Mouse (Mus musculus) embryonic facial prominence, embryonic 10.5 days (tissue): ENCODE measurements around the gene 4933417A18Rik. TPM values are rescaled to one million over a fixed set of nuclear protein-coding genes. Genes with fewer than 3 reads are reported as not detected.
A peak's percentile ranks its signal among the peaks of the same experiment; 100 is the strongest.
"Not testable (repeated sequence)": the region's sequence is repeated elsewhere in the genome, so short reads cannot be mapped to it uniquely, and the experiment has no call there.

Source experiments
- DNase-seq: peaks from one replicate; pipeline ENCODE4 v3.0.0-alpha.2; 2017; ENCODE audit warnings: low spot score
- H3K27ac ChIP-seq: fragments of 300-500 bp; sonication (generic); replicated peaks from 2 replicates; pipeline ENCODE4 v1.5.1; 2016; ENCODE audit warnings: mild to moderate bottlenecking
- H3K27me3 ChIP-seq: fragments of 300-500 bp; sonication (generic); replicated peaks from 2 replicates; pipeline ENCODE4 v1.6.1; 2016; ENCODE audit warnings: low read depth, mild to moderate bottlenecking; ENCODE audit not compliant: poor library complexity, severe bottlenecking
- H3K36me3 ChIP-seq: fragments of 300-500 bp; sonication (generic); replicated peaks from 2 replicates; pipeline ENCODE4 v1.6.1; 2016; ENCODE audit warnings: mild to moderate bottlenecking, moderate library complexity
- H3K4me1 ChIP-seq: fragments of 300-500 bp; sonication (generic); 2 replicates; pipeline ENCODE4 v1.6.1; 2016
- H3K4me3 ChIP-seq: fragments of 300-500 bp; sonication (generic); 2 replicates; pipeline ENCODE4 v1.5.1; 2016; ENCODE audit warnings: mild to moderate bottlenecking, moderate library complexity
- H3K9me3 ChIP-seq: fragments of 300-500 bp; sonication (generic); 2 replicates; pipeline ENCODE4 v1.6.1; 2016; ENCODE audit warnings: mild to moderate bottlenecking
- WGBS: fragments of 180-500 bp; shearing (Covaris S2); methylation state at CpG from one replicate; pipeline ENCODE4 v1.1.7; 2016; 5-methylcytosine and 5-hydroxymethylcytosine counted together
- polyA plus RNA-seq: library from polyadenylated mRNA; unstranded; fragments of >200 nt; fragmentation: Nextera tagmentation; extraction: Ambion mirVana; gene quantifications from 2 replicates; pipeline ENCODE4 v1.2.1, GENCODE M21; 2016

4933417A18Rik gene
- polyA plus RNA-seq, 1 experiment from 2014 or later = not detected

- H3K4me3 ChIP-seq, DNase-seq, H3K4me1 ChIP-seq, H3K9me3 ChIP-seq, H3K27me3 ChIP-seq, H3K27ac ChIP-seq: not testable (repeated sequence)
- WGBS = 95% methylated on average over 1 of the region's 1 CpGs
- peaks cover 96% of the 10 kb centered on the region for H3K36me3 ChIP-seq
Measured at GRCm38 (mm10) chr13:34983479-34983878, 59.3 kb downstream of the 4933417A18Rik start.

DNA sequence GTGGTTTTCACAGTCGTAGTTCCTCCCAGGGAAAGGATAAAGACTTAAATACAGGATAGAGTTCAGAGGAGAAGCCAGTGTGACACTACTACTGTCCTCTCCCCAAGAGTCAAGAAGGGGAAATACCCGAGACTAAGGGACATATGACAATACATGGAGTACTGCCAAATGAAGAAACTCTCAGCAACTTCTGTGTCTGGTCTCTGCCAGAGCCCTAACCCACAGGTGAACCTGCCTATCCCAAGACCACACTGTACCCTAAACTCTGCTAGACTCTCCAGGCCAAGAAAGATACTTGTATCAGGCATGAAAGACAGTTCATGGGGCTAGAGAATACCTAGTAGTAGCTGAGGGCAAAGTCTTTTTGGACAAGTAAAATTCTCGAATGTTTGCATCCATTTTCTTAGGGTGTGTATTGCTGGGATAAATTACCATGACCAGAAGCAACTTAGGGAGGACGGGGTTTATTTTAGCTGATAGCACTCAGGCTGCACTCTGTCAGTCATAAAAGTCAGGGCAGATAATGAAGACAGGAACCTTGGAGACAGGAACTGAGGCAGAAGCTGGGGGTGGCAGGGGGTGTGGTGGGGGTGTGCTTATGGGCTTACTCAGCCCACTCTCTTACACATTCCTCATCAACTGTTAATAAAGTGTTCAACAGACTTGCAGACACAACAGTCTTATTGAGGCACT lies 67.5 kb downstream of the 4933417A18Rik start:
- no peak overlapping the region for H3K27ac ChIP-seq
- peaks cover 38% of the 10 kb centered on the region for H3K36me3 ChIP-seq
- H3K4me3 ChIP-seq = no peak overlapping the region
- peaks cover 15% of the 10 kb centered on the region for H3K4me1 ChIP-seq
- H3K9me3 ChIP-seq = no peaks in the 10 kb centered on the region
- 81% methylated on average over 4 of the region's 4 CpGs for WGBS
- H3K27me3 ChIP-seq = no peaks in the 10 kb centered on the region
- no peak for DNase-seq

DNA sequence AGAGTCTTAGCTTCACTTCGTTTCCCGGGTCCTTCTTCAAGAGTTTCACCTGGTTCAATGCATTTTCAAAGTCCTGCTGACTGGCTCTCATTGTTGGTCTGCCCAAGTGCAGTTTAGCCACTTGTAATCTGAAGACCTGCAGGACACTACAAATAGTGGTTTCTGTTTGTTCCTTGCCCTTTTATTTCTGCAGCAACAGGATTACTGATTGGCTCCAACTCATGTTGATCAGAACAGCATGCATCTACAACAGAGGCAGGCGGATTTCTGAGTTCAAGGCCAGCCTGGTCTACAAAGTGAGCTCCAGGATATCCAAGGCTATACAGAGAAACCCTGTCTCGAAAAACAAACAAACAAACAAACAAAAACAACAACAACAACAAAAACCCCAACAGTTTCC lies 68.9 kb downstream of the 4933417A18Rik start:
- no peak for DNase-seq
- WGBS = 82% methylated on average over 4 of the region's 4 CpGs

DNA sequence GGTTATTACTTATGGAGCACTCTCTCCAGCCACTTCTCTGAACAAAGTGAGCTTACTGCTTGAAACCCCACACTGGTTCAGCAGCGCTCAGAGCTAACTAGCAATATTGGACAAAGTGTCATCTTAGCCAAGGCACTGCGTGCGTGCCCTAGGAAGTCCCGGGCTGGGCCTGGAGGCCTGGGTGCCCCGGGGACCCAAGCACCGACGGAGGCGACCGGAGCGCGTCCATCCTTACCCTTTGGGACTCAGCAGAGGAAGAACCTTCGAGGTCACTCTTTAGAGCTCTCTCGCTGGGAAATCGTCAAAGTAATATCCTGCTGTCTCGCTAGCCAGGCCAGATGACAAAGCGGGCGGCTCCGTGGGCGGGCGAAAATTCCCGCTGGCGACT lies 69.4 kb downstream of the 4933417A18Rik start:
- no peak for DNase-seq
- 3% methylated on average over 22 of the region's 22 CpGs for WGBS
- Histone ChIP-seq H3K27ac (peak overlapping the region; percentile 94), H3K27me3 (no peaks in the 10 kb centered on the region), H3K9me3 (no peaks in the 10 kb centered on the region), H3K4me1 (peaks cover 15% of the 10 kb centered on the region), H3K36me3 (peaks cover 20% of the 10 kb centered on the region), H3K4me3 (peak overlapping the region; percentile 73)

More for the DNA sequence above, 68.9 kb downstream of the 4933417A18Rik start:
- Histone ChIP-seq H3K36me3 (peaks cover 25% of the 10 kb centered on the region), H3K9me3 (no peaks in the 10 kb centered on the region), H3K4me3 (peak overlapping the region; percentile 73), H3K27me3 (no peaks in the 10 kb centered on the region), H3K4me1 (peaks cover 15% of the 10 kb centered on the region), H3K27ac (peak overlapping the region; percentile 94)

- Histone ChIP-seq H3K4me3 (peak overlapping the region; percentile 73), H3K9me3 (no peaks in the 10 kb centered on the region), H3K36me3 (peaks cover 14% of the 10 kb centered on the region), H3K4me1 (peaks cover 15% of the 10 kb centered on the region), H3K27me3 (no peaks in the 10 kb centered on the region), H3K27ac (peak overlapping the region; percentile 94)
- peak; percentile 97 for DNase-seq
- WGBS = 1% methylated on average over 33 of the region's 33 CpGs
Measured at GRCm38 (mm10) chr13:34993983-34994811, 70.0 kb downstream of the 4933417A18Rik start.

- no peaks in the 10 kb centered on the region for H3K9me3 ChIP-seq
- H3K4me3 ChIP-seq = no peak overlapping the region
- peaks cover 15% of the 10 kb centered on the region for H3K4me1 ChIP-seq
- no peak for DNase-seq
- no peak overlapping the region for H3K27ac ChIP-seq
- no peaks in the 10 kb centered on the region for H3K36me3 ChIP-seq
- H3K27me3 ChIP-seq = no peaks in the 10 kb centered on the region
- WGBS = 89% methylated on average over 2 of the region's 2 CpGs
Measured at GRCm38 (mm10) chr13:34995925-34996324, 71.7 kb downstream of the 4933417A18Rik start.

Other genes starting within 250 kb of the 4933417A18Rik start
- gene Fam50b, start 189.6 kb upstream of the 4933417A18Rik start, polyA plus RNA-seq = not detected in 2 replicates
- 78.0 and 81.6 TPM in 2 replicates for gene Prpf4b, start 49.1 kb upstream of the 4933417A18Rik start, polyA plus RNA-seq
- gene Fam217a, start 99 bp upstream of the 4933417A18Rik start, polyA plus RNA-seq = 0.82 and 1.5 TPM in 2 replicates
- gene Eci3, start 39.4 kb downstream of the 4933417A18Rik start, polyA plus RNA-seq = 0.34 and 0.85 TPM in 2 replicates
- 91.2 and 105 TPM in 2 replicates for gene Eci2, start 102.7 kb downstream of the 4933417A18Rik start, polyA plus RNA-seq